Mouse (Mus musculus): Measurements from ENCODE around the gene A3galt2. TPM values are rescaled to one million over a fixed set of nuclear protein-coding genes. Genes with fewer than 3 reads are reported as not detected.

Gene A3galt2
- polyA plus RNA-seq, 1 experiment from 2014 or later: 0.18 TPM

DNA sequence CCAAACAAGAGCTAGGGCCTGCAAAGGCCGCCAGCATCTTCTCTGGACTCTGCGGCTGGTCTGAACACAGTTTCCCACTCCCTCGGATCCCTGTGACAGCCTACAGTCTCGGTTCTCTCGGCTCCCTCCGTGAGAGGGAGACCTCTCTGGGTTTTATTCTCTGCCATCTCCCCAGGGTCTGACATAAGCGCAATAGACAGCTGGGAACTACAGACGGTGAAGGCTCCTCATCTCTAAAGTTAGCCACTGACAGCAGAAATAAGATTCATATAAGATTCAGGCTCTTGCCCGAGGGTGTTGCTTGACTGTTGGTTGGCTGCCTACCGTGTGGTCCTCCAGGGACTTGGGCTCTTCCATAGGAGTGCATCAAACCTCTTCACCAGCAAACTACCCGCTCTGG, 22.4 kb downstream of the A3galt2 start:
- H3K36me3 ChIP-seq: peaks cover 100% of the 10 kb centered on the region
- H3K27ac ChIP-seq: peak overlapping the region; percentile 41; the same call in 1 of the 2 replicates
- no peak overlapping the region for H3K9ac ChIP-seq (replicated peaks)
- ATAC-seq (ENCODE audit: insufficient number of reproducible peaks, insufficient read depth, low FRiP score, low TSS enrichment, low read depth): no peak
- no peak overlapping the region for H3K4me3 ChIP-seq (replicated peaks)
- H3K4me2 ChIP-seq: no peak overlapping the region
- 86% methylated on average over 11 of the region's 11 CpGs for WGBS
- no peaks in the 10 kb centered on the region for H3K9me3 ChIP-seq
- no peaks in the 10 kb centered on the region for H3K27me3 ChIP-seq
- H3K4me1 ChIP-seq (replicated peaks): no peaks in the 10 kb centered on the region

- Histone ChIP-seq H3K4me2 (no peak overlapping the region), H3K27ac (no peak overlapping the region), H3K4me3 (replicated peaks) (no peak overlapping the region), H3K4me1 (replicated peaks) (no peaks in the 10 kb centered on the region), H3K27me3 (no peaks in the 10 kb centered on the region), H3K9me3 (no peaks in the 10 kb centered on the region), H3K36me3 (peaks cover 99% of the 10 kb centered on the region), H3K9ac (replicated peaks) (no peak overlapping the region)
- WGBS: 90% methylated on average over 7 of the region's 7 CpGs
- ATAC-seq (ENCODE audit: insufficient number of reproducible peaks, insufficient read depth, low FRiP score, low TSS enrichment, low read depth): no peak
These were observed 26.9 kb downstream of the A3galt2 start for GRCm38 (mm10) chr4:128782037-128782436.

DNA sequence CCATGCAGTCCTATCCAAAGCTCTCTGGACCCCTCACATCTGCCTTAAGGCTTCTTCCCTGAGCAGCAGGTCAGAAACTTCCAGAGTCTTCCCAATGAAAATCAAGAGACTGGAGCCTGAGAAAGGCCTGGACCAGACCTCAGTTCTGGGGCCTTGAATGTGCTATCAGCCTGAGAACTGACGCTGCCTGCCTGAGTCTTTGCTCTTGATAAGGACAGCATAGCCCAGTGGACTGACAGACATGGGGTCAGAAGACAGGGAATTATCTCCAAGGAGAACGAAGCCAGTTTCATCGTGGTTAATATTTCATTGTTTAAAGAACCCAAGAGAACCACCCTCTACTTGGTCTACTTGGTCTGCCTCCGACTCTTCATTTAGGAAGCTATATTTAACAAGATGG, 27.5 kb downstream of the A3galt2 start:
- H3K4me3 ChIP-seq (replicated peaks): no peak overlapping the region
- no peak overlapping the region for H3K27ac ChIP-seq
- H3K4me2 ChIP-seq: no peak overlapping the region
- no peaks in the 10 kb centered on the region for H3K9me3 ChIP-seq
- peaks cover 99% of the 10 kb centered on the region for H3K36me3 ChIP-seq
- no peak for ATAC-seq (ENCODE audit: insufficient number of reproducible peaks, insufficient read depth, low FRiP score, low TSS enrichment, low read depth)
- 83% methylated on average over 4 of the region's 4 CpGs for WGBS
- H3K9ac ChIP-seq (replicated peaks): no peak overlapping the region
- H3K27me3 ChIP-seq: no peaks in the 10 kb centered on the region
- H3K4me1 ChIP-seq (replicated peaks): no peaks in the 10 kb centered on the region

DNA sequence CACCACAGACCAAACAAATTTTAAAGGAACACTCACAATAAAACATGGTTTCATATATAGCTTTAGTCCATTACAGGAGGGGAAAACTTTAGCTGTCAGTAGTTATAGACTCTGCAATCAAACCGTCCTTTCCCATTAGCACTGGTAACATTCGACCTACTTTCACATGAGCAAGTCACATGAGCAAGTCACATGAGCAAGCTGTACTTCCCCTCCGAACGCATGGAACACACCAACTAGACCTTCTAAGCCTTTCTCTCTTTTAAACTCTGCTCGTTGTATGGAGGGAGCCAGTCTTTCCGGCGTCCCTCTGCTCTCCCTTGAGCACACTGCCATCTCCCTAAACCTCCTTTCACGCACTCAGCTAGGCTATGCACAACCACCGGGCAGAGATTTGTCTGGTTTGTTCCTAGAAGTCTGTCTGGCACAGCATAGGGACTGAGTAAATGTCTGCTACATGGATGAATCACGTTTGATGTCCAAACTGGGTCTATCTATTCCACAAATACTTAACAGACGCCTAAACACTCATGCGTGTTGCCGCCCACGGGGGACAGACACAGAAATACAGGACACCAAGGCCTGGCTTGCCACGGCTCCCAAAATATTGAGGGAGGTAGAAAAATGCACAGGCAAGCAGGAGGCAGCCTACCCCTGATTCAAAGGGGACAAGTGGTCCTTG, 29.9 kb downstream of the A3galt2 start:
- H3K4me2 ChIP-seq: no peak overlapping the region
- H3K27me3 ChIP-seq: no peaks in the 10 kb centered on the region
- no peak overlapping the region for H3K4me3 ChIP-seq (replicated peaks)
- H3K36me3 ChIP-seq: peaks cover 97% of the 10 kb centered on the region
- H3K27ac ChIP-seq: no peak overlapping the region
- no peaks in the 10 kb centered on the region for H3K9me3 ChIP-seq
- 90% methylated on average over 15 of the region's 15 CpGs for WGBS
- peaks cover 5% of the 10 kb centered on the region for H3K4me1 ChIP-seq (replicated peaks)
- ATAC-seq (ENCODE audit: insufficient number of reproducible peaks, insufficient read depth, low FRiP score, low TSS enrichment, low read depth): no peak
- H3K9ac ChIP-seq (replicated peaks): no peak overlapping the region

- WGBS: 94% methylated on average over 11 of the region's 11 CpGs
These were observed 30.9 kb downstream of the A3galt2 start for GRCm38 (mm10) chr4:128785921-128786654.

GRCm38 (mm10) chr4:128787023-128787939, 32.1 kb downstream of the A3galt2 start:
- ATAC-seq (ENCODE audit: insufficient number of reproducible peaks, insufficient read depth, low FRiP score, low TSS enrichment, low read depth): no peak

More at GRCm38 (mm10) chr4:128785921-128786654, 30.9 kb downstream of the A3galt2 start:
- H3K27ac ChIP-seq: no peak overlapping the region
- H3K9me3 ChIP-seq: no peaks in the 10 kb centered on the region
- no peak overlapping the region for H3K4me3 ChIP-seq (replicated peaks)
- H3K36me3 ChIP-seq: peaks cover 97% of the 10 kb centered on the region
- H3K27me3 ChIP-seq: no peaks in the 10 kb centered on the region
- H3K9ac ChIP-seq (replicated peaks): no peak overlapping the region
- no peak overlapping the region for H3K4me2 ChIP-seq
- peaks cover 15% of the 10 kb centered on the region for H3K4me1 ChIP-seq (replicated peaks)
- ATAC-seq (ENCODE audit: insufficient number of reproducible peaks, insufficient read depth, low FRiP score, low TSS enrichment, low read depth): no peak

DNA sequence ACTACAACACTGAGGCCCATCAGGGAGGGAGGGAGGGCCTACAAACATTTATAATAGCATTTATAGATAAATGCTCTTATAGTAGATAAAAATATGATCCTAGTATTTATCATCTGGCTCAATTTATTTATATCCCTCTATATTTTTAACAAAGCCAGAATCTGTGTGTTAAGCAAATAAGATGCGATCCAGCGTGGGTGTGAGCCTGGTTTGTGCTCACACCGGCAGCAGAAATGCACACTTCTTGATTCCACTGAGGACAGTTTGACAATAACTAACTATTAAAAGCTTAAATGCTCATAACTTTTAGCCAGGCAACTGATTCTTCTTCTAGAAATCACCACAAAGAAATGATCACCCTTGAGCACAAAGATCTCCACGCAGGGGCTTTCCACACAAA, 32.9 kb downstream of the A3galt2 start:
- no peak overlapping the region for H3K9ac ChIP-seq (replicated peaks)
- no peak overlapping the region for H3K4me3 ChIP-seq (replicated peaks)
- no peak overlapping the region for H3K27ac ChIP-seq
- peaks cover 97% of the 10 kb centered on the region for H3K36me3 ChIP-seq
- H3K9me3 ChIP-seq: no peaks in the 10 kb centered on the region
- WGBS: 96% methylated on average over 4 of the region's 4 CpGs
- H3K27me3 ChIP-seq: no peaks in the 10 kb centered on the region
- no peak for ATAC-seq (ENCODE audit: insufficient number of reproducible peaks, insufficient read depth, low FRiP score, low TSS enrichment, low read depth)
- no peak overlapping the region for H3K4me2 ChIP-seq
- H3K4me1 ChIP-seq (replicated peaks): peaks cover 25% of the 10 kb centered on the region

More at GRCm38 (mm10) chr4:128787023-128787939, 32.1 kb downstream of the A3galt2 start:
- no peak overlapping the region for H3K27ac ChIP-seq
- no peaks in the 10 kb centered on the region for H3K27me3 ChIP-seq
- no peaks in the 10 kb centered on the region for H3K9me3 ChIP-seq
- H3K4me1 ChIP-seq (replicated peaks): peaks cover 25% of the 10 kb centered on the region
- H3K36me3 ChIP-seq: peaks cover 97% of the 10 kb centered on the region
- 93% methylated on average over 24 of the region's 24 CpGs for WGBS
- no peak overlapping the region for H3K9ac ChIP-seq (replicated peaks)
- no peak overlapping the region for H3K4me3 ChIP-seq (replicated peaks)
- no peak overlapping the region for H3K4me2 ChIP-seq

- 31% methylated on average over 18 of the region's 18 CpGs for WGBS
- no peaks in the 10 kb centered on the region for H3K9me3 ChIP-seq
- no peak overlapping the region for H3K4me3 ChIP-seq (replicated peaks)
- peaks cover 25% of the 10 kb centered on the region for H3K4me1 ChIP-seq (replicated peaks)
- no peak overlapping the region for H3K4me2 ChIP-seq
- H3K9ac ChIP-seq (replicated peaks): no peak overlapping the region
- ATAC-seq (ENCODE audit: insufficient number of reproducible peaks, insufficient read depth, low FRiP score, low TSS enrichment, low read depth): no peak
- no peaks in the 10 kb centered on the region for H3K27me3 ChIP-seq
- H3K27ac ChIP-seq: no peak overlapping the region
- H3K36me3 ChIP-seq: peaks cover 98% of the 10 kb centered on the region
These were observed 34.5 kb downstream of the A3galt2 start for GRCm38 (mm10) chr4:128789646-128790045.

- peaks cover 58% of the 10 kb centered on the region for H3K4me1 ChIP-seq (replicated peaks)
- H3K9ac ChIP-seq (replicated peaks): no peak overlapping the region
- H3K27ac ChIP-seq: no peak overlapping the region; the same call in 1 of the 2 replicates
- ATAC-seq (ENCODE audit: insufficient number of reproducible peaks, insufficient read depth, low FRiP score, low TSS enrichment, low read depth): no peak
- H3K36me3 ChIP-seq: peaks cover 69% of the 10 kb centered on the region
- no peaks in the 10 kb centered on the region for H3K9me3 ChIP-seq
- 66% methylated on average over 1 of the region's 1 CpGs for WGBS
- no peaks in the 10 kb centered on the region for H3K27me3 ChIP-seq
- no peak overlapping the region for H3K4me3 ChIP-seq (replicated peaks)
- H3K4me2 ChIP-seq: no peak overlapping the region
These were observed 38.5 kb downstream of the A3galt2 start for GRCm38 (mm10) chr4:128793710-128794109.

DNA sequence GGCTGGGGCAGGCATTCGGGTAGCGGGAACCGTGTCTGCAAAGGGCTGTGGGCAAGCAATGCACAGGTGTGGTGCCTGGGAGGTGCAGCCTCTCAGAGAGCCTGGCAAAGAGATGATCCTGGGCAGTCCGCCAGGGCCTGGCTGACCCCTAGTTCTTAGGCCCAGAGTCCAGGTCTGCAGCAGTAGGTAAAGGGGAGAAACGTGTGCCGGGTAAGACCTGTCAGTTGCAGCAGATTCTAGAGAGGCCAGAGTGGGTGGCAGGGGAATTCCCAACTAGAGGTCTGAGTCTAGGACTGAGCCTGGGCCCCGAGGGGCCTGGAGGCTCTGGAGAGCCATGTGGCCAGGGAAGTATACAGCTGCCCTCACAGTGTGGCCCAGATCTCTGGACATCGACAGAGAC, 39.0 kb downstream of the A3galt2 start:
- H3K9me3 ChIP-seq: no peaks in the 10 kb centered on the region
- peaks cover 62% of the 10 kb centered on the region for H3K4me1 ChIP-seq (replicated peaks)
- H3K9ac ChIP-seq (replicated peaks): no peak overlapping the region
- no peak for ATAC-seq (ENCODE audit: insufficient number of reproducible peaks, insufficient read depth, low FRiP score, low TSS enrichment, low read depth)
- H3K36me3 ChIP-seq: peaks cover 71% of the 10 kb centered on the region
- 90% methylated on average over 8 of the region's 8 CpGs for WGBS
- H3K4me2 ChIP-seq: no peak overlapping the region
- H3K27ac ChIP-seq: no peak overlapping the region
- no peak overlapping the region for H3K4me3 ChIP-seq (replicated peaks)
- no peaks in the 10 kb centered on the region for H3K27me3 ChIP-seq

DNA sequence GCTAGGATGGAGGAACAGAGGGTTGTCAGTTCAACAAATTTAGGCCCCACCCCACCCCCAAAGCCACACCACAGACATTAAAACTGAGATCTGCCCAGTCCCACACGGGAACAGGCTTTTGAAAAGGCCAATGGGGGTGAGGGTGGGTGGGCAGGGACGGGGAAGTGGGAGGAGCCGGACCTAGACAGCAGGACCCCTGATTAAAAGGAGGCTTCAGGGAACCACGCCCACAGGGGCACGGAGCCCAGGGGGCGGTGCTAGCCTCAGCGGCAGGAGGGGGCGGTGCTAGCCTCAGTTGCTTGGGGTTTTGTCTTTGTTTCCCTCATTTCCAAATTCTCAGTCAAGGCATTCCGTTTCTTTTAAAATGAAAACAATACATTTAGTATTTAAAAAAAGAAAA, 40.4 kb downstream of the A3galt2 start:
- H3K4me3 ChIP-seq (replicated peaks): no peak overlapping the region
- H3K4me1 ChIP-seq (replicated peaks): peaks cover 64% of the 10 kb centered on the region
- peaks cover 59% of the 10 kb centered on the region for H3K36me3 ChIP-seq
- H3K27ac ChIP-seq: peak overlapping the region; percentile 45; the same call in 1 of the 2 replicates
- no peaks in the 10 kb centered on the region for H3K9me3 ChIP-seq
- WGBS: 11% methylated on average over 9 of the region's 9 CpGs
- no peaks in the 10 kb centered on the region for H3K27me3 ChIP-seq
- H3K4me2 ChIP-seq: peak overlapping the region; percentile 27
- no peak for ATAC-seq (ENCODE audit: insufficient number of reproducible peaks, insufficient read depth, low FRiP score, low TSS enrichment, low read depth)
- H3K9ac ChIP-seq (replicated peaks): no peak overlapping the region
